Comparison of ENCODE assay signal across 8 mouse cellular contexts in the genomic region with DNA sequence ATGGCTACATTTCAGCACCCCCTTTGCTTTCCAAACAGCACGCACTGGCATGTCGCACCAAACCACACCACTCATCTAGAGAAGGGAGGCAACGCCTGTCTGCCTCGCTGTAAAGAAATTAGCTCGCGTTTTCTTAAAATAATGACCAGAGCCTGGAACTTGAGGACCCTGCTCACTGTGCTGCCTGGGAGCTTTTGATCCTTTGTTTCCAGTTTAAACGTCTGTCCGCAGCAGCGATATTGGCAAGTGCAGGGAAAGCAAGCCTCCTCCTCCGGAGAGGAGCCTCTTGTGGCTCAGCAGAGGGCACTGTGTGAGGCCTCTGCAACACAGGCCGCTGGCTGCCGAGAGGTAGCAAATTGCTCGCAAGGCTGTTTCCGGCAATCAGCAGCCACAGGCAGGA.
DNase-seq lines count a peak whose midpoint lies in the region; ATAC-seq and TF ChIP-seq lines count a peak whose summit lies in the region.

No protein-coding gene starts in this region.

- peak overlapping the region; percentile 20 for H3K4me3 ChIP-seq in E14TG2a.4 (replicated peaks; ENCODE audit: low read length)
- peak overlapping the region; percentile 39 for H3K4me3 ChIP-seq in embryonic facial prominence, embryonic 10.5 days
- no peak overlapping the region for H3K4me3 ChIP-seq in hindbrain, embryonic 15.5 days
- H3K4me3 ChIP-seq in liver, embryonic 14.5 days (ENCODE audit: insufficient read depth in 1 of 2, low read depth in 2 of 2, low read length in 2 of 2), result no peak overlapping the region
- H3K4me3 ChIP-seq in neural tube, embryonic 15.5 days (replicated peaks), result no peak overlapping the region

- H3K4me2 ChIP-seq in hindbrain, embryonic 15.5 days, result peak overlapping the region; percentile 31
- H3K4me2 ChIP-seq in liver, embryonic 14.5 days (ENCODE audit: low read depth), result no peak overlapping the region
- H3K4me2 ChIP-seq in neural tube, embryonic 15.5 days, result peak overlapping the region; percentile 27; the same call in 1 of the 2 replicates

- no peaks in the 10 kb centered on the region for H3K36me3 ChIP-seq in E14TG2a.4 (ENCODE audit: insufficient read depth, low read length)
- no peaks in the 10 kb centered on the region for H3K36me3 ChIP-seq in embryonic facial prominence, embryonic 10.5 days (replicated peaks)
- no peaks in the 10 kb centered on the region for H3K36me3 ChIP-seq in hindbrain, embryonic 15.5 days
- H3K36me3 ChIP-seq in liver, embryonic 14.5 days (replicated peaks; ENCODE audit: control insufficient read depth, insufficient read depth, low read depth), result no peaks in the 10 kb centered on the region
- no peaks in the 10 kb centered on the region for H3K36me3 ChIP-seq in neural tube, embryonic 15.5 days

- H3K4me1 ChIP-seq in E14TG2a.4 (replicated peaks; ENCODE audit: low read depth, low read length), result peaks cover 20% of the 10 kb centered on the region
- peaks cover 47% of the 10 kb centered on the region for H3K4me1 ChIP-seq in embryonic facial prominence, embryonic 10.5 days
- peaks cover 18% of the 10 kb centered on the region for H3K4me1 ChIP-seq in hindbrain, embryonic 15.5 days (replicated peaks)
- no peaks in the 10 kb centered on the region for H3K4me1 ChIP-seq in liver, embryonic 14.5 days (replicated peaks; ENCODE audit: control insufficient read depth in 2 of 2, insufficient read depth in 2 of 2, low read length in 1 of 2)
- H3K4me1 ChIP-seq in neural tube, embryonic 15.5 days, result peaks cover 23% of the 10 kb centered on the region

- H3K9me3 ChIP-seq in E14TG2a.4 (ENCODE audit: low read length), result peaks cover 4% of the 10 kb centered on the region
- H3K9me3 ChIP-seq in embryonic facial prominence, embryonic 10.5 days, result no peaks in the 10 kb centered on the region
- no peaks in the 10 kb centered on the region for H3K9me3 ChIP-seq in hindbrain, embryonic 15.5 days
- no peaks in the 10 kb centered on the region for H3K9me3 ChIP-seq in liver, embryonic 14.5 days (ENCODE audit: control insufficient read depth, low read length)
- H3K9me3 ChIP-seq in neural tube, embryonic 15.5 days (replicated peaks), result no peaks in the 10 kb centered on the region

- DNase-seq in embryonic facial prominence, embryonic 10.5 days (ENCODE audit: low spot score), result peak; percentile 72
- no peak for DNase-seq in liver, embryonic 14.5 days (ENCODE audit: low read depth in 3 of 3, low spot score in 3 of 3)
- no peak for DNase-seq in urinary bladder, adult 18-20 months (ENCODE audit: low spot score in 2 of 2)
- DNase-seq in right cerebral cortex, postnatal 10 days (ENCODE audit: low spot score in 2 of 2), result no peak
- no peak for DNase-seq in c-Kit-positive CD71-positive TER-119-positive erythroid progenitor cells, embryonic 14.5 days (ENCODE audit: low spot score)

- WGBS in embryonic facial prominence, embryonic 10.5 days, result 2% methylated on average over 14 of the region's 14 CpGs
- 6% methylated on average over 14 of the region's 14 CpGs for WGBS in hindbrain, embryonic 15.5 days
- WGBS in liver, embryonic 14.5 days (ENCODE audit: insufficient replicate concordance), result 8% methylated on average over 14 of the region's 14 CpGs
- WGBS in neural tube, embryonic 15.5 days, result 3% methylated on average over 14 of the region's 14 CpGs

- TF ChIP-seq EP300 in liver, embryonic 14.5 days (IDR thresholded peaks at IDR 0.05; ENCODE audit: low read depth), result no peak

- no peak for TF ChIP-seq CTCF in E14TG2a.4 (conservative IDR thresholded peaks at IDR 0.05; ENCODE audit: low read length)
- TF ChIP-seq CTCF in liver, embryonic 14.5 days (IDR thresholded peaks at IDR 0.05; ENCODE audit: low read depth), result peak; percentile 43

- peaks cover 10% of the 10 kb centered on the region; the same call in 1 of the 2 replicates for H3K27me3 ChIP-seq in E14TG2a.4 (ENCODE audit: insufficient read depth, low read length)
- peaks cover 79% of the 10 kb centered on the region for H3K27me3 ChIP-seq in embryonic facial prominence, embryonic 10.5 days (replicated peaks; ENCODE audit: low read depth, poor library complexity, severe bottlenecking)
- peaks cover 55% of the 10 kb centered on the region for H3K27me3 ChIP-seq in hindbrain, embryonic 15.5 days
- no peaks in the 10 kb centered on the region for H3K27me3 ChIP-seq in liver, embryonic 14.5 days (ENCODE audit: control insufficient read depth, insufficient read depth, low read length)
- H3K27me3 ChIP-seq in neural tube, embryonic 15.5 days (replicated peaks), result peaks cover 58% of the 10 kb centered on the region

- ATAC-seq in hindbrain, embryonic 15.5 days (ENCODE audit: low FRiP score, low read depth), result peak; percentile 68; the same call in 1 of the 2 replicates
- no peak for ATAC-seq in liver, embryonic 14.5 days (ENCODE audit: insufficient read depth)
- no peak for ATAC-seq in neural tube, embryonic 15.5 days (ENCODE audit: low FRiP score)

- H3K9ac ChIP-seq in hindbrain, embryonic 15.5 days, result no peak overlapping the region
- H3K9ac ChIP-seq in liver, embryonic 14.5 days (replicated peaks), result no peak overlapping the region
- no peak overlapping the region for H3K9ac ChIP-seq in neural tube, embryonic 15.5 days (replicated peaks)

- no peak overlapping the region for H3K27ac ChIP-seq in embryonic facial prominence, embryonic 10.5 days (replicated peaks)
- H3K27ac ChIP-seq in hindbrain, embryonic 15.5 days (replicated peaks), result no peak overlapping the region
- H3K27ac ChIP-seq in liver, embryonic 14.5 days, result no peak overlapping the region
- no peak overlapping the region for H3K27ac ChIP-seq in neural tube, embryonic 15.5 days (replicated peaks)

Comparison
In these comparisons a context has a peak if more than half of its experiments do, and no peak if none do; other contexts are left out.
1. H3K4me3 ChIP-seq: peak in E14TG2a.4 (single experiment) and embryonic facial prominence, embryonic 10.5 days (single experiment); none in hindbrain, embryonic 15.5 days (single experiment), liver, embryonic 14.5 days (0 of 2) and neural tube, embryonic 15.5 days (single experiment).